Mouse (Mus musculus) stomach, postnatal 0 days (tissue): ENCODE measurements around the gene Pou2f3. TPM values are rescaled to one million over a fixed set of nuclear protein-coding genes. Genes with fewer than 3 reads are reported as not detected.

Experiments
- ATAC-seq: fragments of 200-750 bp; cut with Nextera tagmentation; 2 replicates; pipeline ENCODE4 v1.8.0; 2017; ENCODE audit not compliant: low FRiP score, low TSS enrichment
- DNase-seq: peaks from one replicate; pipeline ENCODE4 v3.0.0-alpha.2; 2016; ENCODE audit warnings: low spot score
- H3K27ac ChIP-seq: fragments of 300-500 bp; sonication (generic); replicated peaks from 2 replicates; pipeline ENCODE4 v1.5.1; 2014; ENCODE audit warnings: mild to moderate bottlenecking, control low read depth
- H3K27me3 ChIP-seq: fragments of 300-500 bp; sonication (generic); 2 replicates; pipeline ENCODE4 v1.6.1; 2014; ENCODE audit warnings: low read length; ENCODE audit not compliant: control insufficient read depth, insufficient read depth
- H3K36me3 ChIP-seq: fragments of 300-500 bp; sonication (generic); 2 replicates; pipeline ENCODE4 v1.6.1; 2014; ENCODE audit warnings: low read length, mixed read lengths; ENCODE audit not compliant: control insufficient read depth, insufficient read depth
- H3K4me1 ChIP-seq: fragments of 300-500 bp; sonication (generic); replicated peaks from 2 replicates; pipeline ENCODE4 v1.6.1; 2014; ENCODE audit warnings: antibody characterized with exemption; ENCODE audit not compliant: control insufficient read depth, insufficient read depth
- H3K4me2 ChIP-seq: fragments of 300-500 bp; sonication (generic); replicated peaks from 2 replicates; pipeline ENCODE4 v1.6.1; 2014; ENCODE audit warnings: low read depth, mild to moderate bottlenecking, control low read depth, moderate library complexity
- H3K4me3 ChIP-seq: fragments of 300-500 bp; sonication (generic); 2 replicates; pipeline ENCODE4 v1.5.1; 2014; ENCODE audit warnings: low read depth, low read length, control low read depth
- H3K9ac ChIP-seq: fragments of 300-500 bp; sonication (generic); 2 replicates; pipeline ENCODE4 v1.6.1; 2014; ENCODE audit warnings: mild to moderate bottlenecking, low read length, control low read depth, mixed read lengths
- H3K9me3 ChIP-seq: fragments of 300-500 bp; sonication (generic); 2 replicates; pipeline ENCODE4 v1.6.1; 2016; ENCODE audit warnings: low read length; ENCODE audit not compliant: control insufficient read depth
- CTCF ChIP-seq: IDR thresholded peaks from 2 replicates; pipeline ENCODE4 v1.5.1; 2016; ENCODE audit warnings: antibody characterized with exemption, low read depth, mild to moderate bottlenecking, moderate library complexity
- EP300 ChIP-seq: optimal IDR thresholded peaks from 2 replicates; pipeline ENCODE3; 2016; ENCODE audit warnings: antibody characterized with exemption
- WGBS: fragments of 180-500 bp; shearing (Covaris S2); extraction: QIAGEN DNeasy Blood & Tissue Kit; methylation state at CpG from one replicate; pipeline ENCODE4 v1.1.7; 2014; 5-methylcytosine and 5-hydroxymethylcytosine counted together
- polyA plus RNA-seq: library from polyadenylated mRNA; unstranded; fragments of >200 nt; fragmentation: Nextera tagmentation; extraction: Ambion mirVana; gene quantifications from 2 replicates; pipeline ENCODE4 v1.2.1, GENCODE M21; 2015

The Pou2f3 gene
- polyA plus RNA-seq, 1 experiment from 2014 or later: 1.7 TPM

GRCm38 (mm10) chr9:43188309-43189020, 21.7 kb downstream of the Pou2f3 start:
- H3K4me1 ChIP-seq: no peaks in the 10 kb centered on the region
- no peak overlapping the region for H3K4me2 ChIP-seq
- H3K4me3 ChIP-seq: no peak overlapping the region
- H3K9me3 ChIP-seq: no peaks in the 10 kb centered on the region
- ATAC-seq (no peak), DNase-seq (no peak)
- TF ChIP-seq EP300 (no peak), CTCF (no peak)
- no peaks in the 10 kb centered on the region for H3K27me3 ChIP-seq
- 63% methylated on average over 12 of the region's 12 CpGs for WGBS
- H3K27ac ChIP-seq: no peak overlapping the region
- H3K36me3 ChIP-seq: no peaks in the 10 kb centered on the region
- H3K9ac ChIP-seq: no peak overlapping the region

- Histone ChIP-seq H3K27me3 (no peaks in the 10 kb centered on the region), H3K9me3 (no peaks in the 10 kb centered on the region), H3K4me3 (no peak overlapping the region), H3K9ac (no peak overlapping the region), H3K4me2 (no peak overlapping the region), H3K36me3 (no peaks in the 10 kb centered on the region), H3K27ac (no peak overlapping the region), H3K4me1 (no peaks in the 10 kb centered on the region)
- TF ChIP-seq EP300: no peak
- no peak for TF ChIP-seq CTCF
- ATAC-seq: no peak
- no peak for DNase-seq
- WGBS: 46% methylated on average over 4 of the region's 5 CpGs
Measured at GRCm38 (mm10) chr9:43179614-43180013, 30.6 kb downstream of the Pou2f3 start.

- TF ChIP-seq CTCF: peak; percentile 54
- TF ChIP-seq EP300: no peak
- WGBS: 51% methylated on average over 7 of the region's 7 CpGs
- ATAC-seq (no peak), DNase-seq (no peak)
- no peak overlapping the region for H3K4me2 ChIP-seq
- H3K4me3 ChIP-seq: no peak overlapping the region
- no peak overlapping the region for H3K27ac ChIP-seq
- no peaks in the 10 kb centered on the region for H3K27me3 ChIP-seq
- H3K9me3 ChIP-seq: no peaks in the 10 kb centered on the region
- H3K4me1 ChIP-seq: no peaks in the 10 kb centered on the region
- H3K36me3 ChIP-seq: no peaks in the 10 kb centered on the region
- H3K9ac ChIP-seq: no peak overlapping the region
Measured at GRCm38 (mm10) chr9:43178172-43178571, 32.0 kb downstream of the Pou2f3 start.

- Histone ChIP-seq H3K4me2 (no peak overlapping the region), H3K9me3 (no peaks in the 10 kb centered on the region), H3K36me3 (no peaks in the 10 kb centered on the region), H3K4me1 (no peaks in the 10 kb centered on the region), H3K27ac (no peak overlapping the region), H3K9ac (no peak overlapping the region), H3K27me3 (no peaks in the 10 kb centered on the region), H3K4me3 (no peak overlapping the region)
- no peak for DNase-seq
- no peak for ATAC-seq
- TF ChIP-seq EP300 (no peak), CTCF (no peak)
- WGBS: 40% methylated on average over 8 of the region's 8 CpGs
Measured at GRCm38 (mm10) chr9:43167081-43167480, 43.1 kb downstream of the Pou2f3 start.

- Histone ChIP-seq H3K27ac (no peak overlapping the region), H3K4me2 (no peak overlapping the region), H3K36me3 (no peaks in the 10 kb centered on the region), H3K4me3 (no peak overlapping the region), H3K27me3 (no peaks in the 10 kb centered on the region), H3K4me1 (no peaks in the 10 kb centered on the region), H3K9me3 (no peaks in the 10 kb centered on the region), H3K9ac (no peak overlapping the region)
- DNase-seq: no peak
- TF ChIP-seq EP300 (no peak), CTCF (no peak)
- ATAC-seq: no peak
- 63% methylated on average over 6 of the region's 6 CpGs for WGBS
Measured at GRCm38 (mm10) chr9:43166346-43166745, 43.8 kb downstream of the Pou2f3 start.

GRCm38 (mm10) chr9:43155960-43156359, 54.2 kb downstream of the Pou2f3 start:
- ATAC-seq: no peak
- TF ChIP-seq CTCF: no peak
- H3K27ac ChIP-seq: no peak overlapping the region
- no peaks in the 10 kb centered on the region for H3K36me3 ChIP-seq
- no peak overlapping the region for H3K4me2 ChIP-seq
- H3K9ac ChIP-seq: no peak overlapping the region
- H3K27me3 ChIP-seq: no peaks in the 10 kb centered on the region
- H3K4me3 ChIP-seq: no peak overlapping the region
- H3K9me3 ChIP-seq: no peaks in the 10 kb centered on the region
- WGBS: 71% methylated on average over 6 of the region's 6 CpGs
- no peak for DNase-seq
- no peaks in the 10 kb centered on the region for H3K4me1 ChIP-seq
